Mouse (Mus musculus): ENCODE measurements around the gene Mdh1.

Mdh1 gene

GRCm38 (mm10) chr11:21571700-21572381 is at the start of gene Mdh1, which contains the start of gene Wdpcp:
Gene Mdh1 (minus strand): TSS chr11:21572367.
Gene Wdpcp (plus strand): TSS chr11:21572235.
- peak; percentile 95 for DNase-seq (ENCODE audit: low spot score in 2 of 2)

DNA sequence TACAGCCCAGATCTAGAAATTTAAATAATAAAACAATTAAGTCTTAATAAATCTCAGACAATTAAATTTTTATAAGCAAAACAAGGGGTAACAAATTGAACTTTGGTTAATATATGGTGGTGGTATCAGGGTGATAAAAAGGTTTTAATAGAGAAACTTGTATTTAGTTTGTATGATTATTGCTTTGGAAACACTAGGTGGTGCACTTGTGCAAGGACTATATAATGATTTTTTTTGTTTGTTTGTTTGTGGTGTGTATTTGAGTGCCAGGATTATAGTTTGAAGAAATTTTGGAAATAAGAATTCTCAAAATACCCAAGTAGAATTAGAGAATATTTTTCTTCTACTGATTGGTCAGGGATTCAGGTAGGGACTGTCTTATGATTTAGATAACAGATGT is 43.7 kb upstream of the Mdh1 start:
- no peak for DNase-seq (ENCODE audit: low spot score in 2 of 2)

GRCm38 (mm10) chr11:21602497-21602896 is 30.3 kb upstream of the Mdh1 start:
- no peak for DNase-seq (ENCODE audit: low spot score in 2 of 2)

DNA sequence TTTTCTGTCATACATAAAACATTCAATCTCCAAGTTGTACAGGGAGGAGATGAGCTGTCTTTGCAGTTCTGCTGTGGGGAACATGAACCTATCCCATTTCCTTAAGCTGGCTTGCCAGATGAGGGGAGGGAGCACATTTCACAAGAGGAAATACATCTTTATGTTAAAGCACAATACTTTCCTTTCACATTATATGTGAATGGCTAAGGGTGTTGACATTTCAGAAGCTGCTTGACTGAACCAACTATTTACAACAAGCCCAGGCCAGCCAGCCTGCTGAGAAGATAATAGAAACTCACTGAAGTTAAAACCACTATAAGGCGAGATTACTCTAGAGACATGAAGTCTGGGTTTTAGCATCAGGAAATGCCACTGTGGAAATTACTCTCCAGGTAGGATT is 11.1 kb upstream of the Mdh1 start:
- no peak for DNase-seq (ENCODE audit: low spot score in 2 of 2)

DNA sequence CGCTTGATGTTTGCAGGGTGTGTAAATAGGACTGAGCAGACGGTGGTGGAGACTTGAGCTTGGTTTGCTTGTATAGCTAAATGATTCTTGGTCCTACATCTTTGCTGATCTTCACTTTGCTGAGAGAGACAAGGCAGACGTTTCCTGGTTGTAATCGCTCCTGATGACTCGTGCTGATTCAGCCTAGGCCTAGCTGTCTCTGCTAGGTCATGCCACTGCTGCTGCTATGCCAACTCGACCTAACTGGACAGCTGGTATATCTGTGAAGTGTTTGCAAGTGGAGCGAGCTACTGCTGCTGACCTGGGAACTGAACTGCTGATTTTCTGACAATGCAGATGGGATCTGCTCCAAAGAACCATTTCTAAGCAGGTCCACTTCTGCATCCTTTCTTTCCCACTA is 9.3 kb upstream of the Mdh1 start:
- no peak for DNase-seq (ENCODE audit: low spot score in 2 of 2)

DNA sequence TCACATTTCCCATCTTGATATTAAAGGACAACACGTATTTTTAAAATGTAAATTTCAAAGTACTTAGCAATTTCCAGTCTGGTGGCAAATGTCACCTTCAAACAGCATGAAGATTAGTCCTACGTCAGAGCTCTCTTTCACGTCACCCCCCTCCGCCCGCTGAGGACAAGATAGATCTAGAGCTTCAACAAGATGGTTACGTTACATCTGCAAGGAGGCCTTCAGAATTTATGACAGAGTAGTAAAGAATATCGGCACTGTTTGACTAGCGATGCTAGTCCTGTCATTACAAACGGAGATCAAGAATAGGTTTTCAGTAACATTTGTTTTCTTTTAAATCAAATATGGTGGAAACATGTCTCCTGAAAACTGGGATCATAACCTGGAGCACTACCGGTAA is 1.2 kb downstream of the Mdh1 start:
- DNase-seq (ENCODE audit: low spot score in 2 of 2): no peak

DNA sequence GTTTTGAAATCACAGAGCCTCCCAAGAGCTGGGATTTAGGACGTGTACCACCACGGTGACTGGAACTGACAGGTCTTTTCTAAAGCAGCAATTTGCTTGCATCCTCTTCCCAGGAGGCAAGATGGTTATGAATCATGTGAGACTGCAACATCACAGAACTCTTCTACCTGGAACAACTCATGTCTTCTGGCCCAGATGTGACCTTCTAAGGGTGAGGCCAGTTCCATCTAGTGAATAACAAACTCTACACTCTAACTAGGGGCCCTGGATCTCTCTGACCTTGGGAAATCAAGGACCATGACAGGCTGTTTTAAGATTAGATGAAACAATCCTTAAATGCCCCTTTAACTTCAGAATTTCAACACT is 2.1 kb downstream of the Mdh1 start:
- no peak for DNase-seq (ENCODE audit: low spot score in 2 of 2)

DNA sequence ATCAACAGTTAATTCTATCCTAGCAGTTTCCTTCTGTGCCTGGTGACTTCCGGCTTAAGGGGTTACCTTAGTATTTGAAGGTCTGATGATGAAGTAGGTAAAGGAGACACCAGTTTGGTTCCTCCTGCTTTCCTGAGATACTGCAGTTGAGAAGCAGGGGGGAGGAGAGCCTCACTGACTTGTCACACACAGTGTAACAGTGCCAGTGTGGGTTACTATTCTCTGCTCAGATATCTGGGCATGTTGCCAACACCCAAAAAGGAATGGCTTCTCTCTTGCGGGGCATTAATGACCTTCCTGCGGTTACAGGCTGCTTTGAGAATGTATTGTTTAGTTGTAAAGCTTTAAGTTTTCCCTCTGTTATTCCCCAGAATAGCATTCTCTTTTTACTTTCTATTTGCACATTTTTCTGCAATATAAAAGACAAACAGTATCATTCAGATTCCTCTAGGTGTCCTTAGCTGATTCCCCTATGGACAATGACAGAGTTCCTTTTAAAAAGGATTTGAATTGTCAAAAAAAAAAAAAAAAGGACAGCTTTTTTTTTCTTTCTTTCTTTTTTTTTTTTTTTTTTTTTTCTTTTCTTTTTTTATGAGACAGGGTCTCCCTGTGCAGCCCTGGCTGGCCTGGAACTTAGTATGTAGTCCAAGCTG is 2.6 kb downstream of the Mdh1 start:
- peak; percentile 24 to 34 for DNase-seq (ENCODE audit: low spot score in 2 of 2)

DNA sequence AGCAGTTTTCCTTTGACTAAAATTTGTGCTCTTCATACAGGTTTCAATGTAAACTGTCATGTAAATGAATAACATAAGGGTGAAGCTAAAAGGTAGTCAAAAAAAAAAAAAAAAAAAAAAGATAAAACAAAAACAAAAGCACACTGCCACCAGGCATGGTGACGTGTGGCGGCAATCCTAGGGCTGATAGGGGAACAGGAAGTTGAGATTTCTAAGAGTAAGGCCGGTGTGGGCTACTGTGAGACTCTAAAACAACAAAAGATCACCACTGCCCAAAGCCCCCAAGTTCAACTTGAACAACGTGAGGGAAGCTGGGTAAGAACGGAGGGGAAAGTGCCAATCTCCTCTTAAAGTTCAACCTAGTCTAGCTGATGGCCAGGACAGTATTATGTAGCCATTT is 3.2 kb downstream of the Mdh1 start:
- no peak for DNase-seq (ENCODE audit: low spot score in 2 of 2)

DNA sequence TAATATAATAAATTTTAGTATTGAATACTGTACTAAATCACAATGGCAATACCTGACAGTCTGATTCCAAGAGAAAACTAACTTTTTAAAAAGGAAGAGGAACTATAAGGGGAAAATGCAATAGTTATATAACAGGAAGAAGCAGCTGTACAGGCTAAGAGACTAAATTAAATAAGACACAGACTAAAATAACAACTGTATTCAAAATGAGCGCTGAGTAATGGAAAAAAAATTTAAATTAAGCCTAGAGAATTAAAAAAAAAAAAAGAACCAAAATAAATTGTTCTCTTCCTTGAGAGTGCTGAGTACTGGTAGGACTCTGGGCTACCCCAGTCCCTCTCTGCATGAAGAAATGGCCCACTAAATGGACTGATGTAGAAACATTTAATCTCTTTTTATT is 4.4 kb downstream of the Mdh1 start:
- DNase-seq (ENCODE audit: low spot score in 2 of 2): no peak

DNA sequence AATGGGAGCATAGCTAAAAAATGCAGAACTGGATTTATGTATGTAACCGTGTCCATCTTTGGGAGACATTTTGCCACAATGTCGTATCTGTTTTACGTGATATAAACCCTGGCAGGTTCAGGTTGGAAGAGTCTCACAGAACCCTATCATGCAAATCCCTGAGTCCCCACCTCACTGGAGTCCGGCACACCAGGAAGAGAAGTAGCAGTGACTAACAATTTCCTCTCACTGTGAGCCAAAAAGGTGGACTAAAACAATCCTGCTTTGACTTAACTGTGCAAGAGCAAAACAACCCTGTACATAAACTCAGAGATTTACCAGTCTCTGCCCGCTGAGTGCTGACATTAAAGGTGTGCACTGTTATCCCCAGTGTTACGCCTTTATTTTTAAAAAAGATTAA is 5.2 kb downstream of the Mdh1 start:
- no peak for DNase-seq (ENCODE audit: low spot score in 2 of 2)

- DNase-seq (ENCODE audit: low spot score in 2 of 2): no peak
Measured at GRCm38 (mm10) chr11:21564681-21565405, 7.3 kb downstream of the Mdh1 start.

DNA sequence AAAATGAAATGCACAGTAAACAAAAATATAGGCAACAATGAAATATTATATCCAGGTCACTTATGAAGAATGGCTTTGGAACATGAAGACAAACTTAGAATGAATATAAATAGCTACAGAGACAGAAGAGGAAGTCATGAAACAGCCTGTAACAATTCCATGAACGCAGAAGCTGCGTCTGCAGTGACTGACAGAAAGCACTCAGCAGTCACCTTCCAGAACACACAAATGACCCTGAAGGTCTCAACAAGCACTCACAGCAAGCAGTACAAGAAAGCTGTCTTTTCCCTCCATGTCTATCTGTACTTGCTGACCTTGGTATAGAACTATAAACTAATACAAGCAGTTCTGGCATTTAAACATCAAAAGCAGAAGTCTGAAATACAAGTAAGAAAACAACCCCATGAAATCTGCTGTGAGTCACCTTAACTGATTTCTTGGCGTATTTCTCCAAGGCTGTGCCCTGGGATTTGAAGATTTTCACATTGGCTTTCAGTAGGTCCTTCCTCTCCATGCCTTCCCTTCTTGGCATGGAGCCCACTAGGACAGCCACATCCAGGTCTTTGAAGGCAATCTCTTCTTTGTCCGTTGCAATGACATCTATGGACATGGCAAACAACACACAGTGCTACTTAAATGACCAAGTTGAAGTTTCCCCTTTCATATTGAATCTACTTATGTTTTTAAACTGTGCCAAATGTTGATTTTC is 8.4 kb downstream of the Mdh1 start:
- no peak for DNase-seq (ENCODE audit: low spot score in 2 of 2)

GRCm38 (mm10) chr11:21561347-21561746 is 10.8 kb downstream of the Mdh1 start:
- no peak for DNase-seq (ENCODE audit: low spot score in 2 of 2)

DNA sequence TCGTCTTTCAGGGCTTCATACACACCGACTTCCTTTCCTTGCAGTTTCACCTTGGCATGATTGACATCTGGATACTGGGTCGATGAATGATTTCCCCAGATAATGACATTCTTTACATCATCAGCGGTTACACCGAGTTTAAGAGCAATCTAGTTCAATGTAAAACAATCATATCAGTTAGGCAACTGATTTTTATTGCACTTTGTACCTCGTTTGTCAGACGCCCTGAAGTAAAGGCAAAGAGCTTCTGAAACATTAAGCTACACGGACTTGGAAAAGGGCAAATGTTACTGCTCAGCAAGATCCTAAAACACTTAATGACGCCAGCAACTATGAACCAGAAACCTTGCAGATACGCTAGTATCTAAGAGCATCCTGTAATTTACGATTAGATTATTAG is 12.4 kb downstream of the Mdh1 start:
- no peak for DNase-seq (ENCODE audit: low spot score in 2 of 2)

DNA sequence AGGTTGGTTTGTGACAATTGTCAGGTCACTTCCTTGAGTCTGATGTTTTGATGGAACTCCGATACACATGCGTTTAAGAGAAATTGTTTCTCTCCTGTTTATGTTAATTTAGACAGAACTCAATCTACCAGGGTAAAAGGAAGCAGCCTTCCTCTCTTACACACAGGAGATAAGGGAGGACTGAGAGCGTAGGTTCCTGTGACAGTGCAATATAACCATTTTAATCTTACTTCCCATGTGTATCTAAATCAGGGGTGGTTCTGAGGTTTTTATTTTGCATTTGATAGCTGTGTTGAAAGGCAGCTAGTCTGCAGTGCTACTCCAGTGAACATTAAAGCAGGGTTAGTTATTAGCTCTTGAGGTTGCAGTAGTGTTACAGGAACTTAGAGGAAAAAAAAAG is 20.1 kb downstream of the Mdh1 start:
- DNase-seq (ENCODE audit: low spot score in 2 of 2): no peak

GRCm38 (mm10) chr11:21550222-21551173 is 21.7 kb downstream of the Mdh1 start:
- DNase-seq (ENCODE audit: low spot score in 2 of 2): no peak

DNA sequence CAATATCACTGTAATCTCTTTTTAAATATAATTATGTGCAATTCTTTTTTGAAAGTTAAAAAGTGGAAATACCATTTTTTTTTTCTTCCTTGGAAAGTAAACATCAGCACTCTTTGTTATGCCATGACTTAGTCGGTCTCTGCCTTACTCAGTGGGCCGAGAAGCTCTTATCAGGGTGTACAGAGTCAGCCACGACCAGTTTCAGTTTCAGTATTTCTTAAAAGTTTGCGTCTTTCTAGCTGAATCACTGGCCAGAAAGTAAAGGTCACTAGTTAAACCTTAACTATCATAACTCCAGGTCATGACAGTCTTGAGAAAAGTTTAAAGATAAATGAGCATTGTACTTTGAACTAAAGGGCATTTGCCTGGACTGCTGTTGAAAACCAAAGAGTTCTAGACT is 22.4 kb downstream of the Mdh1 start:
- peak; percentile 14 to 32 for DNase-seq (ENCODE audit: low spot score in 2 of 2)

DNA sequence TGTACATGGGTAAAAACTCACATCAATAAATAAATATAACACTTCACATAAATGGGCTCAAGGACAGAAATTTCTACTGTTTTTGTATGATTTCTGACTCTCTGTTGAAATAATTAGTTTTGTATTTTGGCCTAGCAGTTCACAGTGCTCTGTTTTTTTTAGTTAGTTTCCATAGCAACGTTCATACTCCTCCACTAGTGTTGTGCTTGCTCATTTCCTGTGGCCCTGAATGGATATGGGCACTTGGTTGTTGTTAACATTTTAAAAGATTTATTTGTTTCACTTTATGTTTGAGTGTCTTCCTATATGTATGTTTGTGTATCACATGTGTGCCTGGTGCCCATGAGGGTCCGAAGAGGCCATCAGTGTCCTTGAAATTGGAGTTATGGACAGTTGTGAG is 23.1 kb downstream of the Mdh1 start:
- no peak for DNase-seq (ENCODE audit: low spot score in 2 of 2)

DNA sequence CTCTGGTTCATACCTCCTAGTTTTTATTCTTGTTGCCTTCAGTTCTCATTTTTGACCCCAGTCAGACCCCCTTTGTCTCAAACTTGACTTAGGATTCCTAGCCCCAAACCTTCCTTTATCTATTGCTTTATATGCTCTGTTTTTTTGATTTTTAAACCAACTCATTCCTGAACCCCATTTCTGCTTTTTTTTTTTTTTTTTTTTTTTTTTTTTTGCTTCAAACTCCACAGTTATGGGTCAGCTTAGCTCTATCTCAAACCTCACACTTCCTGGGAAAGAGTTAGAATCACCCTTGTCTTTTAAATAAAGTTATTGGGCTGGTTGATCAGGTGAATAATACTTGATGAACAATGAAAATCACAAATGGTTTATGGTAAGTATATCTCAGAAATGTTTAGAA is 24.6 kb downstream of the Mdh1 start:
- DNase-seq (ENCODE audit: low spot score in 2 of 2): no peak

DNA sequence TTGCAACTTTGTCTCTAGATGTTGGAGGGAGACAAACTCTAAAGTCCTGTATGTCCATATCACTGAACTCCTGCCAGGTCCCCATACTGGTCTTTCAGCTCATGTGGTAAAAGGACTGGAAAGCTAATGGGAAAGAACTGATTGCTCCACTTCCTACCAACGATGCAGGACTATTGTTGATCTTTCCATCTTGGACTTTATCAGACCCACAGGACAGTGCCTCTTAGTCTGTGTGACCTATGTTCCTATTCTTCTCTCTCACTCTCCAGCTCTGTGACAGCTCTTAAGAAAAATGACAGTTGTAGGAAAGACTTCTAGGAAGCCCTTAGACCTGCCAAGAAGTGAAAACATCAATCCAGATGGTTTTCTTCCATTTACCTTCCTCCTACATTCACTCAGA is 25.5 kb downstream of the Mdh1 start:
- no peak for DNase-seq (ENCODE audit: low spot score in 2 of 2)
